Mouse (Mus musculus) brain, embryonic 14.5 days (tissue): ENCODE measurements at regions not wholly inside any gene's neighbourhood (a gene's known extent, or its start where the extent isn't known, plus 50 kb on each side); places are given as distances from the start of the nearest gene placed in this dataset.
A peak's percentile ranks its signal among the peaks of the same experiment; 100 is the strongest.
"Not testable (repeated sequence)": the region's sequence is repeated elsewhere in the genome, so short reads cannot be mapped to it uniquely, and the experiment has no call there.

Source experiments
- DNase-seq: peaks from one replicate; pipeline ENCODE4 v3.0.0-alpha.2; 2011; ENCODE audit warnings: low read depth
- CTCF ChIP-seq: fragments of 200-500 bp; IDR thresholded peaks from 2 replicates; pipeline ENCODE4 v1.5.1; 2012; ENCODE audit warnings: inconsistent platforms, mild to moderate bottlenecking, moderate library complexity, borderline replicate concordance; ENCODE audit not compliant: insufficient read depth, insufficient read length; ENCODE audit errors: extremely low read depth
- POLR2A ChIP-seq: fragments of 200-500 bp; IDR thresholded peaks from 2 replicates; pipeline ENCODE4 v1.6.1; 2012; ENCODE audit warnings: mild to moderate bottlenecking, inconsistent platforms, borderline replicate concordance; ENCODE audit not compliant: poor library complexity, insufficient read depth, insufficient read length, severe bottlenecking; ENCODE audit errors: extremely low read depth

- TF ChIP-seq POLR2A: no peak
- TF ChIP-seq CTCF: no peak
- DNase-seq: peak; percentile 5
Measured at GRCm38 (mm10) chr11:13978524-13978923, 620.6 kb upstream of the Pom121l12 start.

DNA sequence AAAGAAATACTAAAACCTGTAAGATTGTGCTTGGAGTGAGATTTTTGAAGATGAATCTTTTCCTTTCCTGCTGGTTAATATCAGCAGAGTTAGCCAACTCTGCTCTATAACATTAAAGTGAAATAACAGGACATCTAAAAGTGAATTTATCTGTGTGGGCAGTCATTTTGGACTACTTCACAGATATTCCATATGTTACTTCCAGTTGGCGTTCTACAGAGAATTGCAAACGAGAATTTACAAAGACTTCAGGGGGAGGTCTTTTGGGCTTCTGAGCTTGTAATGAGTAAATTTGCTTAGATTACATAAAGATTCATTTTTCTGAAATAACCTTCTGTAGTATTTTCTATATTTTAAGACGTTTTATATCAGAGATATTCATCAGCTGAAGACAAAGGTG lies 582.4 kb upstream of the Pom121l12 start:
- no peak for DNase-seq
- TF ChIP-seq CTCF: no peak
- TF ChIP-seq POLR2A: no peak

DNA sequence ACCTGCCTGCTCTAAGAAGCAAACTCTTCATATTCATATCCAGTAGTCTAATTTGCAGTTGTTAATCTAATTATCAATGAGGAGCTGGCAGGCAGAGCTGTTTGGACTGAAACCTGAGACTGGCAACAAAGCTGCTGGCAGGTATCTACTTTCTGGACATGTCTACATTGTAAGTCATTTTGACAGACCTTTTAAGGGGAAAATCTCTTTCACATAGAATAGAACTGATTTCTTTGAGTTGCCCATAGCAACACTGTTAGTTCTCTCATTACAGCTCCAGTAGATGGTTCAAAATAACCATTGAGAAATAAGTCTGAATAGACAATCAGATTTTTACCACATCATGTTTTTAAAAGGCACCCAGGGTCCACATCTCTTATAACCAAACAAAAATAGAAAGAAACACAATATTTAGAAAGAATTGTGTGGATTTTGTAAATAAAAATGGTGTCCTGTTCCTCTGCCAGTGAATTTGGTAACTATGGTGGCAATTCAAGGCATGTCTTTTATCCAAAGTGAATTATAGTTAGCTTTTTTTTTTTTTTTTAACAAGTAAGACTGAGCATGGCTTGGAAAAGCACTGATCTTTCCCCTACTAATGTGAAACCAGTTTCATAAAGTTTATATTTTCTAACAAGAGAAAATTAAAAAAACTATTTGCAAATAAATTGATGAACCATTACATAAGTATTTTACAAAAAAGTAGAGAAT lies 567.5 kb upstream of the Pom121l12 start:
- no peak for TF ChIP-seq CTCF
- TF ChIP-seq POLR2A: no peak
- peak; percentile 73 for DNase-seq

- DNase-seq: not testable (repeated sequence)
Measured at GRCm38 (mm10) chr11:14032498-14032897, 566.6 kb upstream of the Pom121l12 start.

GRCm38 (mm10) chr11:14059118-14059517 lies 540.0 kb upstream of the Pom121l12 start:
- no peak for TF ChIP-seq POLR2A
- no peak for TF ChIP-seq CTCF
- peak; percentile 84 for DNase-seq

DNA sequence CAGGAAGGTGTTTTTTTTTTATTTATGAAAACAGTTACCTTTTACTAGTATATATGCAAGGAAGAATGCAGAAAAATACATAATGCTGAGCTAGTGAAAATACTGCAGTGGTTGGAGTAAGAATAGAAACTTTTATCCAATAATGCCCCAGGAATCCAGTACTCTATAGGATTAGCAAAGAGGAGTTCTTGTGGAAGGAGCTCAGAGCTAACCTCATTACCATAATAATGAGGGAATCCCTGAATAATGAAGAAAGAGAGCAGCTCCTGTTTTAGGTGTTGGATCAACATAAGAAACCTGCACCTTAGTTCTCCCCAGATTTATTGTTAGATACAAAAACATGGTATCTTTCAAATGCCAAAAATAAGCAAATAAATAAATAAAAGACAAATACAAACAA lies 527.0 kb upstream of the Pom121l12 start:
- TF ChIP-seq POLR2A (no peak), CTCF (no peak)
- DNase-seq: peak; percentile 29

DNA sequence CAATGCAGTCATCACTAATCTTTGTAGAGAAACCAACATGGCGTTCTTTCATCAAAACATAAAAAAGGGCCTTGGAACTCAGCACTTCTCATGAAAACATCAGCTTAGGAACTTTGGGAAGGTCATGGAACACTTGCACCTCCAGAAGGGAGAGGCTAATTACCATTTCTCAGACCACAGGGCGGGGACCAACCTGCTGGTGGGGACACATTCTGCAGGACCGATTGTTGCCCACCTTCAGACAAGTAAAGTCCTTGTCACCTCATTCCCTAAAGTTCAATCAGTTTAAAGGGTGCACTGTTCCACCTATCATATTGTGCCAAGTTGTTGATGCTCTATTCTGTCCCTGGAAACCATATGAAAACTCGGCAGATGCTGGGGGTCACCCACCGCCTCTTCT lies 526.5 kb upstream of the Pom121l12 start:
- no peak for TF ChIP-seq POLR2A
- DNase-seq: no peak
